Mouse (Mus musculus): ENCODE measurements around the gene Rtl1. TPM values are rescaled to one million over a fixed set of nuclear protein-coding genes. Genes with fewer than 3 reads are reported as not detected.

Rtl1 gene
- 0.68 and 0.97 TPM in 2 replicates for polyA plus RNA-seq (2015; fragmentation: Nextera tagmentation; extraction: Ambion mirVana)

DNA sequence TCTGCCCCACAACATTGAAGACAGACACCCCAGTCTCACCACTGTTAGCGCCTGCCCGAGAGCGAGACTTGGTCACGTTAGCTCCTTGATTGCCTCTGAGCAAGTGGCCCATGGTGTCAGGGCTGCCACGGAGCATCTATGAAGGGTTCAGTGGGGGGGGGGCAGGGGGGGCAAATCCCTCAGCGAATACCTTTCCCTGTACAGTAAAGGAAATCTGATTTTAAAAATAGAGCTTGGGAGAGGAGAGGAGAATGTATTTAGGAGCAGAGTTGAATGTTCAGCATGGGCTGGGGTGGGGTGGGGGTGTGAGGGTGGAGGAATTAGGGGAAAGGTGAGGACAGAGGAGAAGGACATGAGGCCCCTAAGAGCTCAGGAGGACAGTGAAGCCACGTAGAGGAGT, at the start of gene Rtl1:
TSS of gene Rtl1 (minus strand) at position 101 of the 400 bp plus-strand sequence.
- Histone ChIP-seq H3K4me1 (peaks cover 22% of the 10 kb centered on the region), H3K9ac (no peak within 1 kb of the TSS), H3K4me2 (no peak within 1 kb of the TSS), H3K27ac (no peak within 1 kb of the TSS), H3K4me3 (replicated peaks) (no peak within 1 kb of the TSS), H3K27me3 (no peaks in the 10 kb centered on the region), H3K36me3 (peaks cover 3% of the 10 kb centered on the region; the same call in 1 of the 2 replicates), H3K9me3 (replicated peaks) (no peaks in the 10 kb centered on the region)
- 86% methylated on average over 7 of the region's 7 CpGs for WGBS
- no peak for ATAC-seq (replicated peaks; ENCODE audit: low FRiP score)

DNA sequence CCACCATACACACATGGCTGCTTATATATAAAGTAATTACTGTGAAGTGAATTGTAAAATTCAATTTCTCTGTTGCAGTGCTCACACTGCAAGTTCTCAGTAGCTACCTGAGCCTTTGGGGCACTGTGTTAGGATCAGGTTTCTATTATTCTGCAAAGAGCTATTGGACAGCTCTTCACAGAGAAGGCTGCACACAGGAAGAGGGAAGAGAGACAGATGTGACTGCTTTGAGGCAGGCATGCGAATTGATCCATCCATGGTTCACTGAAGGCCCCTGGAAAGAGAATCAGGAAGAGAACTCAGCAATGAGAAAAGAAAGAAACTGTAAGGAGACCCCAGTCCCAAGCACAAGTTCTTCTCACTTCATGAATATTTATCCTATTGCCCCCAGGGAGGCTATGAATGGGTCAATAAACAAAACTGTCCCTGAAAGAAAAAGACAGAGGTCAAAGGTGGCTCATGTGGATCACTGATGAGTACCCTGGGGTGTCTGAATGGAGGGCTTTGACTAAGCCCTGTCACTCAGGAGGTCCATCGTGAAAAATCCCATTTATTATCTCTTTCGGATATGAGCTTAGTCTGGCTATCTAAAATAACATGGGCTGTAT, 40.5 kb upstream of the Rtl1 start:
- Histone ChIP-seq H3K36me3 (no peaks in the 10 kb centered on the region), H3K4me2 (no peak overlapping the region), H3K9me3 (replicated peaks) (no peaks in the 10 kb centered on the region), H3K27ac (no peak overlapping the region), H3K9ac (no peak overlapping the region), H3K4me3 (replicated peaks) (no peak overlapping the region), H3K27me3 (no peaks in the 10 kb centered on the region), H3K4me1 (no peaks in the 10 kb centered on the region)
- WGBS: 50% methylated on average over 3 of the region's 3 CpGs
- no peak for ATAC-seq (replicated peaks; ENCODE audit: low FRiP score)

DNA sequence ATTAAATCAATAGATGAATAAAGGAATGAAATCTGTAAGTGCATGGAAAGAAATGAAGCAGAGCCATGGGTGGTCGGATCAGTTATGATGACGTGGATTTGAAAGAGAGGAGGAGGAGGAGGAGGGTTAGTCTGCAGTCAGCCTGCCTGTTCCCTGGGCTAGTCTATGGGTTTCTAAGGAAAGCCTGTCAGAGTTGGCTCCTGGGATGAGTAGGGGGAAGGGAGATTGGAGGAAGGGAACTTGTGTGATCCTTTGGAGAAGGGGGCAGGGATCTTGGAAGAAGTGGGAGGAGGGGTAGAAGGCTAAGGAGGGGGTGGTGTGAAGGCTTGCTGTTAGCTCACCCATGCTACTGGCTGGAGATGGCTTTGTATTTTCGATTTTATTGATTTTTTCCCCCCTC, 31.9 kb upstream of the Rtl1 start:
- no peaks in the 10 kb centered on the region for H3K9me3 ChIP-seq (replicated peaks)
- H3K4me3 ChIP-seq (replicated peaks): no peak overlapping the region
- H3K4me1 ChIP-seq: no peaks in the 10 kb centered on the region
- ATAC-seq (replicated peaks; ENCODE audit: low FRiP score): no peak
- no peak overlapping the region for H3K9ac ChIP-seq
- no peak overlapping the region for H3K27ac ChIP-seq
- no peaks in the 10 kb centered on the region for H3K27me3 ChIP-seq
- no peaks in the 10 kb centered on the region for H3K36me3 ChIP-seq
- H3K4me2 ChIP-seq: no peak overlapping the region
- 59% methylated on average over 3 of the region's 3 CpGs for WGBS

DNA sequence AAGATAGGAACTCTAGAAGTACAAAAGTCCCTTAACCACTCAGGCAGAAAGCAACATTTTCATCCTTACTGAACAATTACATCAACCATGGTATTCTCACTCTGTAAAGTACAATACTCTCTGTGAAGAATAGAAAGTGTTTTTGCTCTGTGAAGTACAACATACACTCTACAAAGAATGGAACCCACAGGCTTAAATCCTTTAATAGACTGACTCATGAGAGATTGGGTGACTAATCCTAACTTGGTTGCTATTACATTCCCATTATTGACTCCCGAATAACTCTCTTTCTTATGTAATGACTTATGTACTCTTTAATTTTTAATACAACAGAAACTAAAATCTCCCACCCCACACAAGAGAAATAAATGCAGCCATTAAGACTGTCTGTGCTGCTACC, 28.8 kb upstream of the Rtl1 start:
- Histone ChIP-seq H3K27ac (no peak overlapping the region), H3K4me1 (no peaks in the 10 kb centered on the region), H3K9ac (no peak overlapping the region), H3K4me2 (no peak overlapping the region), H3K9me3 (replicated peaks) (no peaks in the 10 kb centered on the region), H3K27me3 (no peaks in the 10 kb centered on the region), H3K36me3 (no peaks in the 10 kb centered on the region), H3K4me3 (replicated peaks) (no peak overlapping the region)
- no peak for ATAC-seq (replicated peaks; ENCODE audit: low FRiP score)
- 93% methylated on average over 1 of the region's 1 CpGs for WGBS

DNA sequence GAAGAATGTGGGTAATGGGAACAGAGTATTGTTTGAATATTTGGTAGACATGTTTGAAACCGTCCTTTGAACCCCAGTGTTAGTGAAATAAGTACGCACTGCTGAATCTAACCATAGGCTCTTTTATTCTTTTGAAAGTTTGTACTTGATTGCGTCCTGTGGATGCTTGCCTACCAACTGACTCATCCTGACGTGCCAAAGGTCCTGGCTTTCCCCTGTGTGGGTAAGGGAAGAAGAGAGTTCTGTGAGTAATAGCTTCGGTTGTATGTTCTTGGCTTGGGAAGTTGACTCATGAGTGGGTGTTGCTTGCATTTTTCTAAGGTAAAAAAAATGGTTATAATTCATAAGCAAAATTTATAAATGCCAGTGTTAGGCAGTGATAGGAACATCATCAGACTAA, 26.8 kb upstream of the Rtl1 start:
- no peak overlapping the region for H3K9ac ChIP-seq
- H3K27me3 ChIP-seq: no peaks in the 10 kb centered on the region
- H3K9me3 ChIP-seq (replicated peaks): no peaks in the 10 kb centered on the region
- 88% methylated on average over 5 of the region's 5 CpGs for WGBS
- no peak for ATAC-seq (replicated peaks; ENCODE audit: low FRiP score)
- H3K4me3 ChIP-seq (replicated peaks): no peak overlapping the region
- no peaks in the 10 kb centered on the region for H3K36me3 ChIP-seq
- H3K4me2 ChIP-seq: no peak overlapping the region
- H3K4me1 ChIP-seq: no peaks in the 10 kb centered on the region
- H3K27ac ChIP-seq: no peak overlapping the region

DNA sequence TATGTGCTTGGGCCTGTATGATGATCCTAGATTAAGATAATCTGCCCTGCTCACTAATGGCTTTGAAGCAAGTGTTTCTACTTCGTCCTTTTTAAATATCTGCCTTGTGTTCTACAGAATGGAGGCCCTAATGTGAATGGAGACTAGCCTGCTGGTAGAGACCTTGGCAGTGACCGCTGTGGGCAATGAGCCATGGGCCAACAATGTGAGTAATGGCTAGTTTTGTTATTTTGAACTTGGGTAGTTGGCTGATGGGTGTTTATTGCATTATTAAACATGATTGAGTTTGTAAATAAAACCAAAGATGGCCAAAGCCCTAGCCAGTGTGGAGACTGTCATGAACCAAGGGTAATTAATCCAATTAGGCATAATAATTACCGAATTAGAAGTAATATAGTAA, 20.1 kb upstream of the Rtl1 start:
- no peak overlapping the region for H3K4me2 ChIP-seq
- no peak for ATAC-seq (replicated peaks; ENCODE audit: low FRiP score)
- H3K9ac ChIP-seq: no peak overlapping the region
- no peaks in the 10 kb centered on the region for H3K4me1 ChIP-seq
- WGBS: 87% methylated on average over 3 of the region's 3 CpGs
- H3K27ac ChIP-seq: no peak overlapping the region
- H3K4me3 ChIP-seq (replicated peaks): no peak overlapping the region
- H3K9me3 ChIP-seq (replicated peaks): no peaks in the 10 kb centered on the region
- H3K27me3 ChIP-seq: no peaks in the 10 kb centered on the region
- no peaks in the 10 kb centered on the region; the same call in 1 of the 2 replicates for H3K36me3 ChIP-seq

DNA sequence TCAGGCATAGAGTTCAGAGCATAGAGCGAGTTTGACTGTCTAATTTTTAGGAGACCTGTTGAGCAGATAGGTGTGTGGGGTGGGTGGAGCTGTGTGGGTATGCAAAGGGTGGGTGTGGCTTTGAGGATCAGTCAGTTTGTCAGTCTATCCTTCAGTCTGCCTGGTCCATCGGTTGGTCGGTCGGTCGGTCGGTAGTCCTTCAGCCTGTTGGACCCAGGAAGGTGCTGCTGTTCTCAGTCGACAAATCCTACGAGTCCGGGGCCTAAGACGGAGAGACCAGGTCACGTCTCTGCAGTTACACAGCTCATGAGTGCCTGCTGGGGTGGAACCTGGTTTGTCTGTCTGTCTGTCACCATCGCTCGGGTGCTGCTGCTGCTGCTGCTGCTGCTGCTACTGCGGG, 17.9 kb upstream of the Rtl1 start:
- no peak for ATAC-seq (replicated peaks; ENCODE audit: low FRiP score)
- H3K27me3 ChIP-seq: peaks cover 8% of the 10 kb centered on the region; the same call in 1 of the 2 replicates
- no peak overlapping the region for H3K4me3 ChIP-seq (replicated peaks)
- 82% methylated on average over 14 of the region's 14 CpGs for WGBS
- no peak overlapping the region for H3K9ac ChIP-seq
- no peaks in the 10 kb centered on the region for H3K9me3 ChIP-seq (replicated peaks)
- H3K4me2 ChIP-seq: no peak overlapping the region
- no peak overlapping the region for H3K27ac ChIP-seq
- no peaks in the 10 kb centered on the region; the same call in 1 of the 2 replicates for H3K36me3 ChIP-seq
- H3K4me1 ChIP-seq: peaks cover 10% of the 10 kb centered on the region; the same call in 1 of the 2 replicates

DNA sequence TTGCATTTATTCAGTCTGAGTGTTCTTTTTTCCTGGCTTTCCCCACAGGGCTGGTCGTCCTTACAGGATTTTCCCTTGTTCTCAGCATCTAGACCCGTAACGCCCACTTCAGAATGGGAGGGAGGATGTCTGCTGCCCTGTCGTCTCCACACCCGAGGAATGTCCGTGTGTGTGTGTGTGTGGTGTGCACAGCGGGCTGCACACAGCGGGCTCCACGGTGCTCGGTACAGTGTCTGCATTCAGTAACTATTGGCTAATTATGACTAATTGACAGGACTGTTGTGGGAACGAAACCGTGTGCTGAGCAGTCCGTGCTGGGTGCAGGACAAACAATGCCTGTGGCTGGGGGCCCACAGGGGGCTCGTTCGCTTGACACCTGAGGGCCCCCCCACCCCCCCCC, 17.0 kb upstream of the Rtl1 start:
- no peak for ATAC-seq (replicated peaks; ENCODE audit: low FRiP score)

DNA sequence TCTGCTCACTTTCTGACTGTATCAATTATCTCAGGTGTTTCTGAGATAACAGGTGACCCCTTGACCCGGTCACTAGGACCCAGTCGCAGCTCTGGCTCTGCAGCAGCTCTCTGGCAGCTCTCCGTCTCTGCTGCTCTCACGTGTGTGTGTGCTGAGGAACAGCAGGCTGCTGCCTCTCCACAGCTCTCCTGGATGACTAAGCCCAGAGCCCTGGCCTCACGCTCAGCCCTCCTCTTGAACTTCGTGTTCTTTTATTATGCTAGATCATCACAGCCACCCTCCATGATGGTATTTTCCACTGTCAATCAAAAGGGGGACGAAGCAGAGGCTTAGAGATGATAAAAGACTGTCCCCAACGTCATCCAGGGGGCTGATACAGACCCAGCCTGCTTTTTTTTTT, 15.2 kb upstream of the Rtl1 start:
- Histone ChIP-seq H3K4me1 (peaks cover 10% of the 10 kb centered on the region; the same call in 1 of the 2 replicates), H3K36me3 (peaks cover 12% of the 10 kb centered on the region), H3K4me3 (replicated peaks) (no peak overlapping the region), H3K4me2 (no peak overlapping the region), H3K9me3 (replicated peaks) (no peaks in the 10 kb centered on the region), H3K9ac (no peak overlapping the region), H3K27me3 (peaks cover 14% of the 10 kb centered on the region), H3K27ac (no peak overlapping the region)
- 72% methylated on average over 8 of the region's 8 CpGs for WGBS
- ATAC-seq (replicated peaks; ENCODE audit: low FRiP score): no peak

More for the DNA sequence above, 17.0 kb upstream of the Rtl1 start:
- peaks cover 13% of the 10 kb centered on the region for H3K27me3 ChIP-seq
- no peak overlapping the region for H3K27ac ChIP-seq
- H3K4me1 ChIP-seq: peaks cover 10% of the 10 kb centered on the region; the same call in 1 of the 2 replicates
- no peak overlapping the region for H3K4me2 ChIP-seq
- no peak overlapping the region for H3K4me3 ChIP-seq (replicated peaks)
- H3K9me3 ChIP-seq (replicated peaks): no peaks in the 10 kb centered on the region
- no peak overlapping the region for H3K9ac ChIP-seq
- H3K36me3 ChIP-seq: no peaks in the 10 kb centered on the region; the same call in 1 of the 2 replicates
- 49% methylated on average over 15 of the region's 15 CpGs for WGBS

DNA sequence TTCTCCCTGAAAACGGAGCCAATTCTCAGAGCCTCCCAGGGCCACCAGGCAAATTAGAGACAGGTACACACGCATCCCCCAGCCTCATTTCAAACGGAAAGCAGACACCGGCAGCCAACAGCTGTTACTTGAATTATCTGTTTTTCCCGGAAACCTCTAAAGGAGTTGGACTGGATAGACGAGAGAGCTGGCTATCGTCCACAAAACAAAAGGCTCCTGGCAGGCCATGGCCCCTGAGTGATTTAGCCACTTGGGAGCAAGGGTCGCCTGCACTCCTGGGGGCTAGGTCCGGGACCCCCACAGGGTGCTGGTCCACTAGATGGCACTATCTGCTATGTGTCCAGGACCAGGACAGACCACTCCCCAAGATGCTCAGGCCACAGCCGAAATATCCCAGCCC, 14.3 kb upstream of the Rtl1 start:
- Histone ChIP-seq H3K27ac (no peak overlapping the region), H3K4me2 (no peak overlapping the region), H3K9me3 (replicated peaks) (no peaks in the 10 kb centered on the region), H3K9ac (no peak overlapping the region), H3K4me3 (replicated peaks) (no peak overlapping the region), H3K27me3 (peaks cover 14% of the 10 kb centered on the region), H3K36me3 (peaks cover 19% of the 10 kb centered on the region), H3K4me1 (peaks cover 10% of the 10 kb centered on the region; the same call in 1 of the 2 replicates)
- no peak for ATAC-seq (replicated peaks; ENCODE audit: low FRiP score)
- WGBS: 22% methylated on average over 10 of the region's 10 CpGs

DNA sequence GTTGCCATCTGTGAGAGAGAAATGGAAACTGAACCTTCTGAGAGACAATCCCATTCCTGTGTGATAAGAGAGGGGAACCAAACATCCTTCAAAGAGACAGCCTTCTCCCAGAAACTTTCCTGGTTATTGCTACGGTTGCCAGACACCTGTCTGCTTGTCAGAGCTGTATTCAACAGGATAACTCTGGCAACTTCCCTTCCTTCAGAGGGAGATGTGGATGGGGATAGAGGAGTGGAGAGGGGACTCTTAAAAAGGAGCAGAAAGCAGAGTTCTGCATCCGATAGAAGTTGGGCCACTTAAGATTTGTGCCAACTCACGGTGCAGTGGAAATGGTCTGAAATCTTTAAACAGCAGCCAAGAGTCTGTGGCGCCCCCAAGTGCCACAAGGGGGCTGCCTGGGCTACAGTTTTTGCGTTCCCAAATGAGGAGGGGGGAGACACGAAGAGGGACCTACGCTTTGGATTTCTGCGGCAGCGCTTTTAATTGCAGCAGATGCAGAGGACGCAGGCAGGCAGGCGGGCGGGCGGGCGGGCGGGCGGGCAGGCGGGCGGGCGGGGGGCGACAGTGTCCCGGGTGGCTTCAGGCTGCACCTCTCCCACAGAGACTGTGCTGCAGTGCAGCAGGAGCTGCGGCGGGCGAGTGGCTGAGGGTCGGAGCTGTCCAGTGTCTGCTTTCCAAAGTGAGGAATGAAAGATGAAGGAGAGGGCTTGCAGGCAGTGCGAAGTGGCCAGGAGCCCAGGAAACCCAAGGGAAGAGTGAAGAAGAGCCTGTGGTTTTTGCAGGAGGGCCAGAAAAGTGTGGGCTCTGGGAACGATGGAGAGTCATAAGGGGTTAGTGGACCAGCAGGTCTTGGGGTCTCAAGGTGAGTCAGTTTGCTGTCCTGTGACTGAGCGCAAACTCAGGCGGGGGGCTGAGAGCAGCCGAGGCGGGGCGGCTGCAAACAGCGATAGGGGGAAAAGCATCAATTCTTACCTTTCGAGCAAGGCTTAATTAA, 12.6 kb upstream of the Rtl1 start:
- ATAC-seq (replicated peaks; ENCODE audit: low FRiP score): no peak
- H3K27me3 ChIP-seq: peaks cover 14% of the 10 kb centered on the region
- 51% methylated on average over 34 of the region's 34 CpGs for WGBS
- H3K27ac ChIP-seq: no peak overlapping the region
- peak overlapping the region; percentile 19; the same call in 1 of the 2 replicates for H3K4me2 ChIP-seq
- H3K4me3 ChIP-seq (replicated peaks): peak overlapping the region; percentile 4; the same call in 1 of the 2 replicates
- peaks cover 22% of the 10 kb centered on the region for H3K4me1 ChIP-seq
- H3K9ac ChIP-seq: no peak overlapping the region
- H3K9me3 ChIP-seq (replicated peaks): no peaks in the 10 kb centered on the region
- H3K36me3 ChIP-seq: peaks cover 22% of the 10 kb centered on the region
